Mouse (Mus musculus): ENCODE measurements at regions not wholly inside any gene's neighbourhood (a gene's known extent, or its start where the extent isn't known, plus 50 kb on each side); places are given as distances from the start of the nearest gene placed in this dataset.

- DNase-seq (ENCODE audit: low spot score), result no peak
These were observed 57.8 kb upstream of the Chchd3 start for GRCm38 (mm10) chr6:33117877-33118276.

DNA sequence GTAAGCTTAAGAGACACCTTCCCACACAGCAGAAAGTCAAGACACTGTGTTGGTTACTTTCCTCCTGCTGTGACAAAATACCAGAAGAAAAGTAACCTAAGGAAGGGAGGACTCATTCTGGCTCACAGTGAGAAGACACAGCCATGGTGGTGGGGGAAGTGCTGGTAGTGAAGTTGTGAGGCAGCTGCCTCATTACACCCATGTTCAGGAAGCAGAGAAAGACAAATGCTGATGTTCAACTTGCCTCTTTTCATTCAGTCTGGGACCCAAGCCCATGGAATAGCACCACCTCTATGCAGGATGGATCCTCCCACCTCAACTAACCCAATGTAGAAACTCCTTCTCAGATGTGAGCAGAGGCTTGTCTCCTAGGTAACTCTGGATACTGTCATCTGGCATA is 60.5 kb upstream of the Chchd3 start:
- no peak for DNase-seq (ENCODE audit: low spot score)

DNA sequence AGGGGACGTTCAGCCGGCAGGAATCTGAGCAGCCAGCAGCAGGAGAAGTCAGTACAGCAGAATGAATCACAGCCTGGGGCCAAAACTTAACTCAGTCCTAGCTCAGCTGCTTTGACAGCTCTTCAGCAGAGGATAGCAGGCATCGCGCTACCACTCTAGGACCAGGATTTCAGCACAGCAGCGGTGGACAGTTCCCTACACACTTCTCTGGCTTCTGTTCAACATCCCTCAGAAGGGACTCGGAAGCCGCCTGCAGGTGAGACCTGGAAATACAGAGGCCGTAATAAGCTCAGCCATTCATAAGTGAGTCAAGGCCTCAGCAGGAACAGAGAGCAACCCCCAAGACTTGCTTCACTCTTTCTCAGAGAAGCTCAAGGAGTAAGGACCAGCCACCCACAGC is 66.5 kb upstream of the Chchd3 start:
- peak; percentile 63 for DNase-seq (ENCODE audit: low spot score)

DNA sequence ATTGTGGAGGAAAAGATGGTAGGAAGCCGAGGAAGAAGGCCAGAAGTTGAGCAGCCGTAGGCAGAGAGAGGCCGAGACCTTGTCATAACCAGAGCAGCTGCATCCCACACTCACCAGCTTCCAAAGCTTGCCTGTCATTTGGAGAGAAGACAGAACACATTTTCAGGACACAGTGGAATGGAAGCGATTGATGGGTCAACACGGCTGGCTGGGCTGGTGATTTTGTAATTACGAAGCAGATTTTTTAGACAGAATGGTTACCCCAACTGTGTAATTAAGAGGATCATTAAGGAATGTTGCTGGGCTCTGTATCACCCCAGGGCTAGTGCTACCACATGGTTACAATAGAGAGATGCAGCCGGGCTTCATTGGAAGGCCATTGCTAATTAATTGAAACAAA is 76.8 kb upstream of the Chchd3 start:
- no peak for DNase-seq (ENCODE audit: low spot score)

DNA sequence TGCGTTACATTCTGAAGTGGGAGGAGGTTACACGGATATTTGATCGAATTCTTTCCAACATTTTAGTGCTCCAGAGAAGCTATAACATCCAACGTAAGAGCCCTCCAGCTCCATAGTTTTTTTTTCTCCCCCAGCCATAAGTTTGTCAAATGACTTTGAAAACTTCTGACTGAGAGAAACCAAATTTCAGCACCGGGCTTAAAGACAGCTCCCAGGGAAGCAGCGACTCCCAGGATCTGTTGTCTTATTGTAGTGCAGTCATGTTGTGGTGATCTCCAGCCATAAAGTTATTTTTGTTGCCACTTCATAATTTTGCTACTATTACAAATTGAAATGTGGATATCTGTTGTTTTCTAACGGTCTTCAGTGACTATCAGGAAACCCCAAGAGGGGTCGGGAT is 77.8 kb upstream of the Chchd3 start:
- peak; percentile 38 for DNase-seq (ENCODE audit: low spot score)

- DNase-seq (ENCODE audit: low spot score), result no peak
These were observed 82.4 kb upstream of the Exoc4 start for GRCm38 (mm10) chr6:33166479-33166878.

DNA sequence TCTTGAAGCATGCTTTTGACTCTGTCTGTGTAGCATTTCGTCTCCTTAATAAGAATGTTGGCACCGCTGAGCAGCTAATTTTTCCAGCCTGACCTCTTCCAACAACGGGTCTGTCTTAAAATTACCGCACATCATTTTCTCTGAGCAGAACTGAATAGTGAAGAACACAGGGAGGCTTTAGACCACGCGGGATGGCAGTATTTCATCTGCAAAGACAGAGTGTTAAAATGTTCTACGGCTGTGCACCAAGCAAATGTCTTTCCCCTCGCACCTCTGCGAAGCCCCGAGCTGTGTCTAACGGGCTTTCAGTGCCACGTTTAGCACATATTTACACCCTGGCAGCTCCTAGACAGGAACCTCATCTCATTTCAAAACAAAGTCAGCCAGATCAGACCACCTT is 75.3 kb upstream of the Exoc4 start:
- DNase-seq (ENCODE audit: low spot score), result no peak

DNA sequence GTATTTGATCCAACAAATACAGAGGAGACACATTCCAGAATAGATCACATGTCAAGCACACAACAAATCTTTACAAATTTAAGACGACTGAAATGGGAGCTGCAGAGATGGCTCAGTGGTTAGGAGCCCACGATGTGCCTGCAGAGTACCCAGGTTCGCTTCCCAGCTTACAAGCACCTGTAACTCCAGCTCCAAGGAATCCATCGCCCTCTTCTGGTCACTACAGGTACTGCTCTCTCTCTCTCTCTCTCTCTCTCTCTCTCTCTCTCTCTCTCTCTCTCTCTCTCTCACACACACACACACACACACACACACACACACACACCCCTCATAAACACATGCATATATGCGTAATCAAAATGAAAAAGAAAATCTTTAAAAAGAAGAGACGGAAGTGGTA is 74.3 kb upstream of the Exoc4 start:
- DNase-seq (ENCODE audit: low spot score), result no peak

DNA sequence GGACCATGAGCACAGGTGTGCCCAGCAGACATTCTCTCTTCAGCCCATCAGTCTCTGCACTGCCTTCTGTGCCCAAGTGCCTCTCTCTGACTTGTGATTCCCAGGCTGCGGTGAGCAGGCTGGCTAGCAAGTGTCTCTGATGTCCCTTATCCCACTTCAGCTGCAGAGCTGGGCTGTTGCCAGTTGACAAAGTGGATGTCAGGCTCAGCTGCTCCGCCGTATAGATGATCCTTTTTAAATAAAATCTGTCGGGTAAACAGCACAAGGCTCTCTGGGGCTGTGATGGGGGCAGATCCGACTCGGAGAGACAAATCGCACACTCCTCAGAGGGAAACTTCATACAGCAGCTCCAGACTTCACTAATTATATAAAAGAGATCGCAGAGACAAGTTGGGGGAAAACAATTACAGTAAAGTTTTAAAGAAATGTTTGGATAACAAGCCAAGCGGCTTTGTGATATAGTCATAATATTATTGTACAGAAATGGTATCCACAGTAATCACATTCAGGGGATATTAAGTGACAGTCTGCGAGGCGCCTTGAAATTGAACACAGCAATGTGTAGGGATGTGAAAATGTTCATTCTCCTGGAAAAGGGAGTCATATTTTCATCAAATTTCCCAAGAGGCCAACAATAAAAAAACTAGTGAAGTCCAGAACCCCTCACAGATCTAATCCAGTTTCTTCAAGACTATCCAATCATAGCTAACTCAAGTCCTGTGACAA is 59.2 kb upstream of the Exoc4 start:
- DNase-seq (ENCODE audit: low spot score), result no peak

DNA sequence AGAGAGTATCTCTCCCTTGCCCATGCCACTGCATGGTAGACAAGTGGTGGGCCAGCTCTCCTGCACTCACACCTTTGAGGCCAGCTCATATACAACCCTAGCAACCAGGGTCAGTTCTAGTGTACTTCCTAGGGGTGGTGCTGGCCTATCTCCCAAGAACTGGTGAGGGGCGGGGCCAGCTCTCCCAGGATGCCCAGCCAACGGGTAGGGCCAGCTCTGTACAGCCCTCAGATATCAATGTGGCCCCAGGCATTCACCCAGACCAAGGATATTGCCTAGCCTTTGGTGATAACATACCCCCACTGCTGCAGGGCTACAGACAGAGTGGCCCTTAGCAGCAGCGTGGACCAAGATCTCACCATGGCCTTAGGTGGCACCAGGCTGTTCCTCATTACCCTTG is 55.1 kb upstream of the Exoc4 start:
- no peak for DNase-seq (ENCODE audit: low spot score)

All from yolk sac, embryonic 10.5 days (tissue).